Mouse (Mus musculus) thymus, adult 2 months (tissue): ENCODE data around the gene Set.
A peak's percentile ranks its signal among the peaks of the same experiment; 100 is the strongest.

Source experiments
- CTCF ChIP-seq: fragments of 200-500 bp; IDR thresholded peaks from 2 replicates; pipeline ENCODE4 v1.5.1; 2012; ENCODE audit warnings: mild to moderate bottlenecking, control low read depth, low read length, moderate library complexity, borderline replicate concordance; ENCODE audit not compliant: control insufficient read depth, poor library complexity, insufficient read depth; ENCODE audit errors: extremely low read depth
- POLR2A ChIP-seq: fragments of 200-500 bp; IDR thresholded peaks from 2 replicates; pipeline ENCODE4 v1.6.1; 2012; ENCODE audit warnings: mild to moderate bottlenecking, low read length, control low read depth, moderate library complexity; ENCODE audit not compliant: control insufficient read depth, poor library complexity, insufficient read depth; ENCODE audit errors: extremely low read depth

GRCm38 (mm10) chr2:30093471-30094207 lies 36.5 kb downstream of the Set start, which contains the start of gene Zdhhc12:
- peak; percentile 46; the same call in 1 of the 2 replicates for TF ChIP-seq CTCF
- peak; percentile 62; the same call in 1 of the 2 replicates for TF ChIP-seq POLR2A
